Mouse (Mus musculus): Measurements from ENCODE around the gene Opn1sw. TPM values are rescaled to one million over a fixed set of nuclear protein-coding genes. Genes with fewer than 3 reads are reported as not detected.

Opn1sw gene
- polyA plus RNA-seq, 1 experiment, result 0.17 TPM

DNA sequence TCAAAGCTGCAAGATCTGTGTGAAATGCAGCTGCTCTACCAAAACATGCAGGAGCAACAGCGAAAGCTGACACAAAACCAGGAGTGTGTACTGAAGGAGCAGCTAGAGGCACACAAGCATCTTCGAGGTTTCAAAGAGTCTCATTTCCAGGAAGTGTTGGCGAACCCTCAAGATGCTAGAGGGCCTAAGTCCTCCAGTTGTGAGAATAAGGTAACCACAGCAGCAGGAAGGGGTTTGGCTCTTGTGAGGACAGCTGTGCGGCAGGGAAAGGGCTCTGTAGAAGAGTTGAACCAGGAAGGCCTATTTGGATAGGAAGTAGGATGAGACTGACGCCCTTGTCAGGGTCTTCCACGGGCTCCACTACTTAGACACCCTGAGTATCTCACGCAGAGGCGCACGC lies 27.2 kb upstream of the Opn1sw start:
- H3K27me3 ChIP-seq (ENCODE audit: control insufficient read depth, insufficient read depth, insufficient read length), result no peaks in the 10 kb centered on the region
- TF ChIP-seq REST (IDR thresholded peaks at IDR 0.05; ENCODE audit: insufficient read depth, insufficient read length), result no peak
- no peak for TF ChIP-seq POLR2A (IDR thresholded peaks at IDR 0.05; ENCODE audit: insufficient read length, low read depth)
- TF ChIP-seq POLR2AphosphoS2 (IDR thresholded peaks at IDR 0.05; ENCODE audit: insufficient read length, low read depth), result no peak
- no peak for TF ChIP-seq CEBPB (IDR thresholded peaks at IDR 0.05; ENCODE audit: insufficient read depth, poor library complexity, severe bottlenecking)
- TF ChIP-seq TCF3 (IDR thresholded peaks at IDR 0.05; ENCODE audit: insufficient read length, low read depth), result no peak
- TF ChIP-seq E2F4 (IDR thresholded peaks at IDR 0.05; ENCODE audit: insufficient read depth), result no peak
- no peak for TF ChIP-seq MYOD1 (IDR thresholded peaks at IDR 0.05; ENCODE audit: control insufficient read depth in 1 of 3, insufficient read length in 2 of 3, low read depth in 2 of 3)
- no peak for TF ChIP-seq SRF (IDR thresholded peaks at IDR 0.05; ENCODE audit: control insufficient read depth, insufficient read length, low read depth)
- no peak for TF ChIP-seq TCF12 (IDR thresholded peaks at IDR 0.05; ENCODE audit: insufficient read depth, poor library complexity, severe bottlenecking)
- TF ChIP-seq USF1 (IDR thresholded peaks at IDR 0.05; ENCODE audit: low read depth), result no peak
- TF ChIP-seq MAX (IDR thresholded peaks at IDR 0.05; ENCODE audit: low read depth), result no peak
- TF ChIP-seq MYOG (IDR thresholded peaks at IDR 0.05; ENCODE audit: control insufficient read depth in 1 of 3, insufficient read depth in 1 of 3, insufficient read length in 2 of 3, low read depth in 2 of 3), result no peak
- peaks cover 3% of the 10 kb centered on the region for H3K36me3 ChIP-seq (ENCODE audit: control insufficient read depth, insufficient read depth)
- no peak overlapping the region for H3ac ChIP-seq (ENCODE audit: control insufficient read depth, insufficient read length)
- no peak overlapping the region for H3K4me3 ChIP-seq
- no peaks in the 10 kb centered on the region for H3K79me2 ChIP-seq (ENCODE audit: control insufficient read depth, insufficient read depth)
- no peak overlapping the region for H3K4me2 ChIP-seq (ENCODE audit: low read depth)

DNA sequence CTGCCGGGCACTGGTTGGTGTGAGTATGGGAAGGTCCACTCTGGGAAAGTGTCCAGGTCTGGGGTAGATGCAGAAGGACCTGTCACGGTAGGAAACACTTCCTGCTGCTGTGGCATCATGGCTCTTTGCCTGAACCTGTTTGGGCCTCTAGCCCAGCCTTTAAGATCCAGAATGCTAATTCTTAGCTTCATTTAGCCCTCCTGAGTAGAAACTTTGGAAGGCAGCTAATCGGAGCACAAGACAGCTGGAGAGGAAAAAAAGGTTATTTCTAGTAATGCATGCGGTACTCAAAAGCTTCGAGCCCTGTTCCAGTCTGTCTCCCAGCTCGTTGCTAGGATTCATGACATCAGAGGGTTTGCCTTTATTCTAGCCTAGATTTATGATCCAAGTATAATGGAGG lies 18.1 kb upstream of the Opn1sw start:
- Histone ChIP-seq H3K4me3 (no peak overlapping the region), H3K36me3 (ENCODE audit: control insufficient read depth, insufficient read depth) (no peaks in the 10 kb centered on the region), H3K79me2 (ENCODE audit: control insufficient read depth, insufficient read depth) (no peaks in the 10 kb centered on the region), H3K4me2 (ENCODE audit: low read depth) (no peak overlapping the region), H3K27me3 (ENCODE audit: control insufficient read depth, insufficient read depth, insufficient read length) (no peaks in the 10 kb centered on the region), H3ac (ENCODE audit: control insufficient read depth, insufficient read length) (no peak overlapping the region)
- no peak for TF ChIP-seq TCF12 (IDR thresholded peaks at IDR 0.05; ENCODE audit: insufficient read depth, poor library complexity, severe bottlenecking)
- no peak for TF ChIP-seq E2F4 (IDR thresholded peaks at IDR 0.05; ENCODE audit: insufficient read depth)
- TF ChIP-seq POLR2AphosphoS2 (IDR thresholded peaks at IDR 0.05; ENCODE audit: insufficient read length, low read depth), result no peak
- TF ChIP-seq SRF (IDR thresholded peaks at IDR 0.05; ENCODE audit: control insufficient read depth, insufficient read length, low read depth), result no peak
- no peak for TF ChIP-seq POLR2A (IDR thresholded peaks at IDR 0.05; ENCODE audit: insufficient read length, low read depth)
- no peak for TF ChIP-seq TCF3 (IDR thresholded peaks at IDR 0.05; ENCODE audit: insufficient read length, low read depth)
- no peak for TF ChIP-seq MAX (IDR thresholded peaks at IDR 0.05; ENCODE audit: low read depth)
- no peak for TF ChIP-seq MYOD1 (IDR thresholded peaks at IDR 0.05; ENCODE audit: control insufficient read depth in 1 of 3, insufficient read length in 2 of 3, low read depth in 2 of 3)
- TF ChIP-seq MYOG (IDR thresholded peaks at IDR 0.05; ENCODE audit: control insufficient read depth in 1 of 3, insufficient read depth in 1 of 3, insufficient read length in 2 of 3, low read depth in 2 of 3), result no peak
- no peak for TF ChIP-seq CEBPB (IDR thresholded peaks at IDR 0.05; ENCODE audit: insufficient read depth, poor library complexity, severe bottlenecking)
- no peak for TF ChIP-seq USF1 (IDR thresholded peaks at IDR 0.05; ENCODE audit: low read depth)
- no peak for TF ChIP-seq REST (IDR thresholded peaks at IDR 0.05; ENCODE audit: insufficient read depth, insufficient read length)

DNA sequence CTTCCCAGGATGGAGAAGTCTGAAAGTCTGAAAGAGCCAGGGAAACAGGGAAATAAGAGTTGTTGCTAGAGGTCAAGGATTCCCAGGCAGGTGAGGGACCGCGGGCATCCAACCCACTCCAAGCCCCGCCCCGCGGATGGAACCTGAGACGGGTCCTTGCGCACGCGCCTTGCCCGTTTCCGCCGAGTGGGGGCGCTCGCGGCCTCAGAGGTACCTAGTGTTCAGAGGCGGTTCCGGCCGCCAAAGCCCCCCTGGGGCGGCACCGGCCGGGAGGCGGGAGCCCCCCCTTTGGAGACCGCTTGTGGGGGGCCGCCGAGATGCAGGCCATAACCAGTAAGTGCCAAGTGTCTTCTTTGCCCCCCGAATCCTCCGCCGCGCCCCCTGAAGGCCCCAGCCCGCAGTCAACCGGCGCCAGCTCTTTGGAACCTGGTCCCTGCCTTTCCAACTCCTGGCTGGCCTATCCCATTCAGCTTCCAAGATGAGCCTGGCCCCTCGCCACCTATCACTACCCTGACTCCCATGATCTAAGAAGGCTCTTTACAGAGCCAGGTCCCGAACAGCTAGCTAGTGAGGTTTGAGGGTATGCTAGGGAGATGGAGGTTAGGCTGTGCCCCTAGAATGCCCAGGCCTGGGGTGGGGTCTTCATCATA lies 14.6 kb upstream of the Opn1sw start:
- H3K27me3 ChIP-seq (ENCODE audit: control insufficient read depth, insufficient read depth, insufficient read length), result no peaks in the 10 kb centered on the region
- H3K36me3 ChIP-seq (ENCODE audit: control insufficient read depth, insufficient read depth), result no peaks in the 10 kb centered on the region
- no peak overlapping the region for H3K4me3 ChIP-seq
- TF ChIP-seq TCF3 (IDR thresholded peaks at IDR 0.05; ENCODE audit: insufficient read length, low read depth) (no peak), POLR2A (IDR thresholded peaks at IDR 0.05; ENCODE audit: insufficient read length, low read depth) (no peak), SRF (IDR thresholded peaks at IDR 0.05; ENCODE audit: control insufficient read depth, insufficient read length, low read depth) (no peak), E2F4 (IDR thresholded peaks at IDR 0.05; ENCODE audit: insufficient read depth) (no peak), TCF12 (IDR thresholded peaks at IDR 0.05; ENCODE audit: insufficient read depth, poor library complexity, severe bottlenecking) (no peak), CEBPB (IDR thresholded peaks at IDR 0.05; ENCODE audit: insufficient read depth, poor library complexity, severe bottlenecking) (no peak), USF1 (IDR thresholded peaks at IDR 0.05; ENCODE audit: low read depth) (no peak), MYOD1 (IDR thresholded peaks at IDR 0.05; ENCODE audit: control insufficient read depth in 1 of 3, insufficient read length in 2 of 3, low read depth in 2 of 3) (no peak), MYOG (IDR thresholded peaks at IDR 0.05; ENCODE audit: control insufficient read depth in 1 of 3, insufficient read depth in 1 of 3, insufficient read length in 2 of 3, low read depth in 2 of 3) (no peak), POLR2AphosphoS2 (IDR thresholded peaks at IDR 0.05; ENCODE audit: insufficient read length, low read depth) (no peak), MAX (IDR thresholded peaks at IDR 0.05; ENCODE audit: low read depth) (no peak), REST (IDR thresholded peaks at IDR 0.05; ENCODE audit: insufficient read depth, insufficient read length) (no peak)
- H3K79me2 ChIP-seq (ENCODE audit: control insufficient read depth, insufficient read depth), result no peaks in the 10 kb centered on the region
- no peak overlapping the region for H3ac ChIP-seq (ENCODE audit: control insufficient read depth, insufficient read length)
- no peak overlapping the region for H3K4me2 ChIP-seq (ENCODE audit: low read depth)

DNA sequence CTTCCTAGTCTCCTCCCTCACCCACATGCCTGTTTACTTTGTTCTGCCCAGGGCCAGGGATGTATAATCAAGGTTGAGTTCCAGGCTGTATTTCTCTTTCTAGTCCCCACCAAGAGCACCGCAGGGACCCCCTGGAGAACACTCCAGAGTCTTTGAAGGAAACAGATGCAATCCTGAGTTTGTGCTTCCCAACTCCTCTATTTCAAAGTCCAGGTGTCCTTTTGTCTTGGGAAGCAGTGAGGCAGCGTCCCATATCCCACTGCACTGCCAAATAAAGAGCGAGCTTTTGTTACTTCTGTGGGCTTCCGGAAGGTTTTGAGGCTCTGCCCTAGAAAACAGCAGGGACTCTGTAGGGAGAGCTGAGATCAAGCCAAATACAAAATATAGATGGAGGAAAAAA lies 11.6 kb upstream of the Opn1sw start:
- H3ac ChIP-seq (ENCODE audit: control insufficient read depth, insufficient read length), result no peak overlapping the region
- H3K4me2 ChIP-seq (ENCODE audit: low read depth), result no peak overlapping the region
- no peaks in the 10 kb centered on the region for H3K79me2 ChIP-seq (ENCODE audit: control insufficient read depth, insufficient read depth)
- no peaks in the 10 kb centered on the region for H3K36me3 ChIP-seq (ENCODE audit: control insufficient read depth, insufficient read depth)
- H3K4me3 ChIP-seq, result no peak overlapping the region
- no peak for TF ChIP-seq E2F4 (IDR thresholded peaks at IDR 0.05; ENCODE audit: insufficient read depth)
- TF ChIP-seq MYOD1 (IDR thresholded peaks at IDR 0.05; ENCODE audit: control insufficient read depth in 1 of 3, insufficient read length in 2 of 3, low read depth in 2 of 3), result no peak
- TF ChIP-seq MYOG (IDR thresholded peaks at IDR 0.05; ENCODE audit: control insufficient read depth in 1 of 3, insufficient read depth in 1 of 3, insufficient read length in 2 of 3, low read depth in 2 of 3), result no peak
- TF ChIP-seq TCF12 (IDR thresholded peaks at IDR 0.05; ENCODE audit: insufficient read depth, poor library complexity, severe bottlenecking), result no peak
- TF ChIP-seq SRF (IDR thresholded peaks at IDR 0.05; ENCODE audit: control insufficient read depth, insufficient read length, low read depth), result no peak
- no peak for TF ChIP-seq POLR2AphosphoS2 (IDR thresholded peaks at IDR 0.05; ENCODE audit: insufficient read length, low read depth)
- TF ChIP-seq USF1 (IDR thresholded peaks at IDR 0.05; ENCODE audit: low read depth), result no peak
- TF ChIP-seq MAX (IDR thresholded peaks at IDR 0.05; ENCODE audit: low read depth), result no peak
- TF ChIP-seq REST (IDR thresholded peaks at IDR 0.05; ENCODE audit: insufficient read depth, insufficient read length), result no peak
- no peak for TF ChIP-seq POLR2A (IDR thresholded peaks at IDR 0.05; ENCODE audit: insufficient read length, low read depth)
- no peak for TF ChIP-seq TCF3 (IDR thresholded peaks at IDR 0.05; ENCODE audit: insufficient read length, low read depth)
- H3K27me3 ChIP-seq (ENCODE audit: control insufficient read depth, insufficient read depth, insufficient read length), result no peaks in the 10 kb centered on the region

Measured in myocyte (in vitro differentiated cells).